Mouse (Mus musculus): ENCODE measurements around the gene Chrna3.

DNA sequence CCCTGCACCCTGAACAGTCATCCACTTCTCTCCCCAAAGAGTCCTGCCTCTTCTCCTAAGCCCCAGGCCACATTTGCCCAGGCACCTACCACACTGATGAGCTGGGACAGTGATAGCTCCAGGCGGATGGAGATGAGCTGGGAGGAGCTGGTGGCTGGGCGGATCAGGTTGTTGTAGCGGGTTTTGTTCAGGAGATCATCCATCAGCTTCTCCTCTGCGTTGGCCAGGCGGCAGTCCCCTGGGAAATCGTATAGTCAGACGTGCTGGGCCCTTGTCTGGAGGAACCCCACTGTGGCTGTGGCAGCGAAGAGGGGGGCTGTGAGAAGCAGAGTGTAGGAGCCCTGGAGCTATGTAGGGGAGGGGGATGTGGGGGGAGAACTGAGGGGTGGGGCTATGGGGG lies 17.3 kb upstream of the Chrna3 start:
- TF ChIP-seq CTCF (IDR thresholded peaks at IDR 0.05; ENCODE audit: low read depth) = no peak
- no peak for TF ChIP-seq EP300 (optimal IDR thresholded peaks at IDR 0.05)

Measured in stomach, postnatal 0 days (tissue).